8 mouse cellular contexts compared by ENCODE assay signal in genomic region chr1:127011901-127012300, GRCm38 (mm10).
DNase-seq lines count a peak whose midpoint lies in the region; TF ChIP-seq lines count a peak whose summit lies in the region.

No protein-coding gene starts in this region.

- peak in 1 of 2 experiments; percentile 15 for DNase-seq in cerebellum, adult 2 months
- no peak for DNase-seq in cerebellum, adult 11 months
- peak; percentile 30 to 31 for DNase-seq in layer of hippocampus, adult 2 months (ENCODE audit: low spot score in 2 of 2)
- DNase-seq in layer of hippocampus, adult 9-11 months = no peak
- peak; percentile 33 for DNase-seq in MN1 (ENCODE audit: low spot score)
- DNase-seq in lung, postnatal 14 days = peak; percentile 24
- no peak for DNase-seq in testis, postnatal 10 days (ENCODE audit: low spot score)
- DNase-seq in spleen, adult 18-20 months = no peak

- peak; percentile 34; the same call in 1 of the 2 replicates for TF ChIP-seq CTCF in cerebellum, adult 2 months (IDR thresholded peaks at IDR 0.05; ENCODE audit: borderline replicate concordance, insufficient read depth, low read depth, low read length)
- peak; percentile 90 for TF ChIP-seq CTCF in layer of hippocampus, adult 2 months (conservative IDR thresholded peaks at IDR 0.05)

- no peak overlapping the region for H3K27ac ChIP-seq in cerebellum, adult 2 months (ENCODE audit: insufficient read depth, low read length)
- no peak overlapping the region for H3K27ac ChIP-seq in layer of hippocampus, adult 2 months

- no peaks in the 10 kb centered on the region for H3K4me1 ChIP-seq in cerebellum, adult 2 months (ENCODE audit: control insufficient read depth, insufficient read depth, low read length)

- H3K4me3 ChIP-seq in cerebellum, adult 2 months (replicated peaks; ENCODE audit: insufficient read depth, low read depth, low read length) = no peak overlapping the region
- H3K4me3 ChIP-seq in layer of hippocampus, adult 2 months = no peak overlapping the region

- 71% methylated on average over 6 of the region's 6 CpGs for WGBS in cerebellum, adult 2 months

- H3K27me3 ChIP-seq in cerebellum, adult 2 months (ENCODE audit: control insufficient read depth, insufficient read depth, low read length) = no peaks in the 10 kb centered on the region

- TF ChIP-seq POLR2A in cerebellum, adult 2 months (IDR thresholded peaks at IDR 0.05; ENCODE audit: borderline replicate concordance, insufficient read depth, low read length) = no peak

Comparison
In these comparisons a context has a peak if more than half of its experiments do, and no peak if none do; other contexts are left out.
1. DNase-seq: peak in layer of hippocampus, adult 2 months (2 of 2), MN1 (single experiment) and lung, postnatal 14 days (single experiment); none in cerebellum, adult 11 months (single experiment), layer of hippocampus, adult 9-11 months (single experiment), testis, postnatal 10 days (single experiment) and spleen, adult 18-20 months (0 of 2).